Mouse (Mus musculus): ENCODE measurements around the gene Kit. TPM values are rescaled to one million over a fixed set of nuclear protein-coding genes. Genes with fewer than 3 reads are reported as not detected.

The Kit gene
- polyA plus RNA-seq, 1 experiment, result 0.07 TPM

DNA sequence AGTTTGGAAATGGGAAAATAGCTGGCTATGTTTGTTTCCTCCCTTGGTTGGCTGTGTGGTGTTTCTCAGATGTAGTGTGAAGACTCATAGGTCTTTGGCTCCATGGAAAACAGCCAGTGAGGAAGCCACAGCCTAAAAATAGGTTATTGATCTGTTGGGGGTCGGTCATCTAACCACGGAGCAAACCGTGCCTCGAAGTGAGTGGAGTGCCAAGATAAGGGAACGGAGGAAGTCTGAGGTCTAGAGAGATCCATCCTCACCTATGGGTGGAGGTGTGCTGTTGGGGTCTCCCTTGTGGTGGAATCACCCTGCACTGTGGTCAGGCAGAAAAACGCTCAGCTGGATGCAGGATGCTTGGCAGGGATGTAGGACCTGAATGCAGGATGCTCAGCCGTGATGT lies 7.2 kb downstream of the Kit start:
- TF ChIP-seq GATA1 (IDR thresholded peaks at IDR 0.05; ENCODE audit: low read length), result no peak
- TF ChIP-seq TAL1 (IDR thresholded peaks at IDR 0.05; ENCODE audit: low read length), result no peak
- Histone ChIP-seq H3K9me3 (ENCODE audit: control insufficient read depth, low read length) (no peaks in the 10 kb centered on the region), H3K4me1 (ENCODE audit: control insufficient read depth) (peaks cover 48% of the 10 kb centered on the region), H3K36me3 (ENCODE audit: control insufficient read depth) (no peaks in the 10 kb centered on the region), H3K27me3 (ENCODE audit: control insufficient read depth) (peaks cover 12% of the 10 kb centered on the region), H3K4me3 (replicated peaks) (no peak overlapping the region)

DNA sequence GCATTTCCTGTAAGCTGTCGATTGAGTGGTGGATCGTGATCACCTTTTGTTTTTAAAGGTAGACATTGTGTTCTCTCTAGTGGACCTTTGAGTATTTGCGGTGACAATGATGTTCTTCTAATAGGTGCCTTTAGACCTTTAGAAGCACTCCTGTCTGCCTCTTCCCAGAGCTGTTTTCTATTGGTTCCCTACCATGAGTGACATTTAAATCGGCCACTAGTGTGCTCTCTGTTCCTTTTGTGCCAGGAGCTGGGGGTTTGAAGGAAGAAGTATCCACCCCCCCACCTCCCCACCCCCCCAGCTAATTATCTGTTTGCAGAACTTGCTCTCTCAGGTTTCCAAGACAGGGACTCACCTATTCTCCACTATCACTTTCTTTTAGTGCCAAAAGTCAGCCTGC lies 13.1 kb downstream of the Kit start:
- H3K4me1 ChIP-seq (ENCODE audit: control insufficient read depth), result peaks cover 7% of the 10 kb centered on the region; the same call in 1 of the 2 replicates
- no peak for TF ChIP-seq TAL1 (IDR thresholded peaks at IDR 0.05; ENCODE audit: low read length)
- no peak for TF ChIP-seq GATA1 (IDR thresholded peaks at IDR 0.05; ENCODE audit: low read length)
- H3K4me3 ChIP-seq (replicated peaks), result no peak overlapping the region
- no peaks in the 10 kb centered on the region for H3K36me3 ChIP-seq (ENCODE audit: control insufficient read depth)
- H3K9me3 ChIP-seq (ENCODE audit: control insufficient read depth, low read length), result no peaks in the 10 kb centered on the region; the same call in 1 of the 2 replicates
- no peaks in the 10 kb centered on the region for H3K27me3 ChIP-seq (ENCODE audit: control insufficient read depth)

DNA sequence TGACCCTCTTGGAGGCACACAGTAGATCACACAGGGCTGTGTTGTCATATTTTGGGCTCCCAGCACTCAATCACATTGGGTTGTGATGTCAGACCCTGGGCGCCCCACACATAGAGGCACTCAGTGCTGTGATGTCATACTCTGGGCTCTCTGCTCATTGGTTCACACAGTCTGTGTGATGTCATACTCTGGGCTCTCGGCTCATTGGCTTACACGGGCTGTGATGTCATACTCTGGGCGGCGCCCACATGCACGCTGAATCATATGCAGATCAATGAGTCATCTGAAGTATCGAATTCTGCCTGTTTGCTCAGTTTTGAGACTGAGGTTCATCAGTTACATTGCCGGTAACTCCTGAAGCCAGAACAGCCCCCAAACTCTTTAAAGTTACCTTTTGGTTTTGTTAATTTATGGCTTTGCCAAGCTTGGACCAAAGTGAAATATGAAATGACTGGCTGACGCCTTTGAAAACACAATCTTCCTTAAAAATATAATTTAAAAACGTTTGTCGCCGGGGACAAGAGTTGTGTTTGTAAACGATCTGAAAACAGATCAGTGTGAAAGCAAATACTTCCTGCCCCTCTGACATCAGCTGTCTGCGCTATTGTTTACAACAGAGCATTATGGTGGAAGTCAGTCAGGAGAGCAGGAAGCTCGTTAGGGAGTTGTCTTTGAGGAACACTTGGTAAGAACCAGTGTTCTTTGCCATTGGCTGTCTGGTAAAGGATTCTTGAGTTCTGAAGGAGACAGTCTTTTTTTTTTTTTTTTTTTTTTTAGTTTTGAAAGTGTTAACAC lies 15.0 kb downstream of the Kit start:
- no peaks in the 10 kb centered on the region for H3K27me3 ChIP-seq (ENCODE audit: control insufficient read depth)
- no peaks in the 10 kb centered on the region for H3K36me3 ChIP-seq (ENCODE audit: control insufficient read depth)
- H3K4me1 ChIP-seq (ENCODE audit: control insufficient read depth), result peaks cover 8% of the 10 kb centered on the region; the same call in 1 of the 2 replicates
- H3K9me3 ChIP-seq (ENCODE audit: control insufficient read depth, low read length), result no peaks in the 10 kb centered on the region; the same call in 1 of the 2 replicates
- no peak for TF ChIP-seq TAL1 (IDR thresholded peaks at IDR 0.05; ENCODE audit: low read length)
- TF ChIP-seq GATA1 (IDR thresholded peaks at IDR 0.05; ENCODE audit: low read length), result no peak
- H3K4me3 ChIP-seq (replicated peaks), result no peak overlapping the region

DNA sequence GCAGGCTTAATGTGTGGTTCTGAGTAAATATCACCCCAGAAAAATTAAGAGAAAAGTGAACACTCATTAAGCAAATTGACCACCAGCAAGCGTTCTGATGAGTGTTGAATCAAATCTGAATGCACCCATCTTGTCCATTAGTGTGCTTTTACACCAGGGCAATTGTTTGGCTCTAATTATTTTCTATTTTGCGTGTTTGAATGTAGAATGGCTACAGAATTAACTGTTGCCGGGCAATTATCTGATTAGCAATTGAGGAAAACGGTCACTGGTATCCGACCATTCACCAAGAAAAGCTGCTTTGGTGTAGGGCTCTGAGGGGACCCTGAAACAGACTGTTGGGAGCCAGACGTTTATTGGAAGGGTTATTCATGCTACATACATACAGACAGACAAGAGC lies 16.2 kb downstream of the Kit start:
- no peaks in the 10 kb centered on the region for H3K36me3 ChIP-seq (ENCODE audit: control insufficient read depth)
- peaks cover 8% of the 10 kb centered on the region; the same call in 1 of the 2 replicates for H3K4me1 ChIP-seq (ENCODE audit: control insufficient read depth)
- no peaks in the 10 kb centered on the region for H3K27me3 ChIP-seq (ENCODE audit: control insufficient read depth)
- no peak overlapping the region for H3K4me3 ChIP-seq (replicated peaks)
- no peak for TF ChIP-seq TAL1 (IDR thresholded peaks at IDR 0.05; ENCODE audit: low read length)
- no peak for TF ChIP-seq GATA1 (IDR thresholded peaks at IDR 0.05; ENCODE audit: low read length)
- H3K9me3 ChIP-seq (ENCODE audit: control insufficient read depth, low read length), result no peaks in the 10 kb centered on the region; the same call in 1 of the 2 replicates

DNA sequence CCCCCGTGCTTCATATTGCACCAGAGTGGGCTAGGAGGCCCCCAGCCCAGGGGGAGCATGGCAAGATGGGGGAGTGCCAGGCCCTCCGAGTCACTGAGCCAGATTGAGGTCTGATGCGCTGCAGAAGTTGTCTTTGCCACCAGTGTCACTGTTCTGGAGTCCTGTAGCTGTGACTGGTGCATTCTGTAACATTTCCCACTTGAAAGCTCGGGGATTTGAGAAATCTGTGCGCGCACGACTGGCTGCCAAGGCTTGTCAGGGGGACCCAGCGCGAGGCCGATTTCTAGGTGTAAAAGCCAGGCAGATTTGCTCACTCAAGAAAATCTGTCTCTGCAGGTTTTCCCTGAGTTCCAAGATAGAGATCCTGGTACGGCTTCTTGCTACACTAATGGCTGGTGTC lies 16.9 kb downstream of the Kit start:
- TF ChIP-seq TAL1 (IDR thresholded peaks at IDR 0.05; ENCODE audit: low read length) (no peak), GATA1 (IDR thresholded peaks at IDR 0.05; ENCODE audit: low read length) (no peak)
- Histone ChIP-seq H3K4me3 (replicated peaks) (no peak overlapping the region), H3K27me3 (ENCODE audit: control insufficient read depth) (no peaks in the 10 kb centered on the region), H3K36me3 (ENCODE audit: control insufficient read depth) (no peaks in the 10 kb centered on the region), H3K4me1 (ENCODE audit: control insufficient read depth) (peaks cover 8% of the 10 kb centered on the region; the same call in 1 of the 2 replicates), H3K9me3 (ENCODE audit: control insufficient read depth, low read length) (no peaks in the 10 kb centered on the region; the same call in 1 of the 2 replicates)

DNA sequence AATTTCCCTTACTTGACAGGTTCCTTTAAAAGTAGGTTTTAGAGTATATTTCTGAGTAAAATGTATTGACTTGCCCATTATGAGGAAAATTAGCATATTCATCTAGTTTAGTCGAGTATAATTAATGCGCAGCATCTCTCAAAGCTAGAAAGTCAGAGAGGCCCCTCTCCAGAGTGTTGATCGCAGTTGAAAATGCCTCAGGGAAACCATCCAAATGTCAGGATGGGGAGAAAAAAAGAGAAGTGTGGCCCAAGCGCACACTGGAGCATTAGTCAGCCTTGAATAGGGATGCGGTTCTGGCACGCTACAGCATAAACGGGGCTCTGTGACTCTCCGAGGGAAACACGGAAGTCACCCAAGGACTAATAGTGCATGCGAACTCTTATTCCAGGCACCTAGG lies 20.6 kb downstream of the Kit start:
- Histone ChIP-seq H3K4me1 (ENCODE audit: control insufficient read depth) (peaks cover 6% of the 10 kb centered on the region; the same call in 1 of the 2 replicates), H3K4me3 (replicated peaks) (no peak overlapping the region), H3K36me3 (ENCODE audit: control insufficient read depth) (no peaks in the 10 kb centered on the region), H3K9me3 (ENCODE audit: control insufficient read depth, low read length) (no peaks in the 10 kb centered on the region), H3K27me3 (ENCODE audit: control insufficient read depth) (no peaks in the 10 kb centered on the region)
- TF ChIP-seq TAL1 (IDR thresholded peaks at IDR 0.05; ENCODE audit: low read length), result no peak
- no peak for TF ChIP-seq GATA1 (IDR thresholded peaks at IDR 0.05; ENCODE audit: low read length)

DNA sequence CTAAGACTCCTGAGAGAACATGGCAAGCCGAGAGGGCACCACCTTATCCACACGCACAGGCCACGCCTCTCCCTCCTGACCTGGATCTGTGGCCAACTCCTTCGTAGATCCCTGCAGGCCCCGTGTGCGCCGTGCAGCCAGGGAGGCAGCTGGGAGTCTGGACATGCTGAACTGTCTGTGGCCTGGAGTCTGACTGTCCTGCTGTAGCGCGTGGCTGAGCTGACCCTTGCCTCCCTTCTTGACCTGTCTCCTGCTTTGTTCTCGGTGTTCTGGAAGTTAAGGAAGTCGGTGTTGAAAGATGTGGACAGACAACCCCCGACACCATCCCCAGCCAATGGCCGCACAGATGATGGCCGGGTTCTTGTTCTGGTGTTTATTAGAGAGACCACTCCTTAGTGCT lies 21.5 kb downstream of the Kit start:
- TF ChIP-seq GATA1 (IDR thresholded peaks at IDR 0.05; ENCODE audit: low read length), result no peak
- TF ChIP-seq TAL1 (IDR thresholded peaks at IDR 0.05; ENCODE audit: low read length), result no peak
- peaks cover 9% of the 10 kb centered on the region for H3K4me1 ChIP-seq (ENCODE audit: control insufficient read depth)
- H3K27me3 ChIP-seq (ENCODE audit: control insufficient read depth), result no peaks in the 10 kb centered on the region
- no peak overlapping the region for H3K4me3 ChIP-seq (replicated peaks)
- H3K36me3 ChIP-seq (ENCODE audit: control insufficient read depth), result no peaks in the 10 kb centered on the region
- no peaks in the 10 kb centered on the region for H3K9me3 ChIP-seq (ENCODE audit: control insufficient read depth, low read length)

DNA sequence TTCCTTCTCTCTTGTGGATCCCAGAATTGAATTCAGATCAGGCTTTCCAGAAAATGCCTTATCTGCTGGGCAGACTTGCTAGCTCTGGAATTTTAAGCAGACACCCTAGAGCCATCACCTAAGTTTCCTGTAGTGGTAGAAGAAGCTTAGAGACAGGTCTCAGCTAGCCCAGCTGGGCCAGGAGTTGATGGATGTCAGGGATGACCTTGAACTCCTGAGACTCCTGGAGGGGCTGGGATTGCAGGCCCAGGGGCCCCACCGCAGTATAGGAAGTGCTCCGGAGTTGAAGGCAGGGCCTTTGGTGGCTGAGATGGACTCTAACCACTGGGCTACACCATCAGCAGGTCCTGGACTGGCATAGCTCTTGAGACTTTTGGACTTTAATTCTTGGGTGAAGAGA lies 22.6 kb downstream of the Kit start:
- Histone ChIP-seq H3K4me1 (ENCODE audit: control insufficient read depth) (peaks cover 14% of the 10 kb centered on the region), H3K4me3 (replicated peaks) (no peak overlapping the region), H3K27me3 (ENCODE audit: control insufficient read depth) (no peaks in the 10 kb centered on the region), H3K36me3 (ENCODE audit: control insufficient read depth) (no peaks in the 10 kb centered on the region), H3K9me3 (ENCODE audit: control insufficient read depth, low read length) (no peaks in the 10 kb centered on the region)
- TF ChIP-seq GATA1 (IDR thresholded peaks at IDR 0.05; ENCODE audit: low read length), result no peak
- no peak for TF ChIP-seq TAL1 (IDR thresholded peaks at IDR 0.05; ENCODE audit: low read length)

DNA sequence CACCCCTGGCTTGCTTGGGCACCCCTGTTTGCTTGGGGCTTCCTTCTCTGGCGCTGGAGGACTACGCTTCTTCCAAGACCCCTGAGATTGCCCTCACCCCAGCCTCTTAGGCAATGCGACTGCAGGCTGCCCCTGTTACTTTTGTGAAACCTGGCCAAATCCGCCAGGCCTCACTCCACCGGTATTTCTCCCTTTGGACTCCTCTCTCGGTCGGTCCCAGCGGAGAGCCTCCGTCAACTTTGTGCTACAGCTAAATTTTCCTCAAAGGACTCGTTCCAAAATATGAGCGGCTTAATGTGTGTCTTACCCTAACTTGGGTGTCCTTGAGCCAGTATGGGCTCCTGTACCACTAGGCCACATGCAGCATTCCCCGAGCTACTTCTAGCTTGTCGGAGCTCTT lies 23.8 kb downstream of the Kit start:
- Histone ChIP-seq H3K36me3 (ENCODE audit: control insufficient read depth) (no peaks in the 10 kb centered on the region), H3K4me3 (replicated peaks) (no peak overlapping the region), H3K4me1 (ENCODE audit: control insufficient read depth) (peaks cover 20% of the 10 kb centered on the region), H3K27me3 (ENCODE audit: control insufficient read depth) (no peaks in the 10 kb centered on the region), H3K9me3 (ENCODE audit: control insufficient read depth, low read length) (no peaks in the 10 kb centered on the region)
- TF ChIP-seq TAL1 (IDR thresholded peaks at IDR 0.05; ENCODE audit: low read length) (no peak), GATA1 (IDR thresholded peaks at IDR 0.05; ENCODE audit: low read length) (no peak)
